In genomic region chr4:140761601-140762000, GRCm38 (mm10) we compare ENCODE assay signal across 37 mouse cellular contexts. TPM values are rescaled to one million over a fixed set of nuclear protein-coding genes. Genes with fewer than 3 reads are reported as not detected.
"Had no signal": no experiment of that assay in that cellular context is flagged by ENCODE, and none has a peak within 500 bp of the region (broad histone marks: within the 10 kb centered on the region; RNA-seq: fewer than 3 reads in every experiment).

No protein-coding gene starts in this region.

- DNase-seq: gastrocnemius, postnatal 14 days; gastrocnemius, postnatal 36 days; heart, adult 18-20 months; heart, postnatal 4 days; kidney, adult 18-20 months; kidney, adult 8-10 months; kidney, postnatal 10 days; kidney, postnatal 25 days; kidney, postnatal 4 days; liver had no signal

- H3K9ac ChIP-seq: heart, embryonic 12.5 days; heart, embryonic 15.5 days; hindbrain, embryonic 12.5 days; hindbrain, embryonic 14.5 days; intestine, embryonic 15.5 days; limb, embryonic 12.5 days had no signal

- H3K36me3 ChIP-seq: heart, embryonic 10.5 days; heart, embryonic 12.5 days; heart, embryonic 15.5 days; hindbrain, embryonic 10.5 days; hindbrain, embryonic 12.5 days; intestine, embryonic 15.5 days; limb, embryonic 10.5 days; limb, embryonic 12.5 days had no signal

- H3K9me3 ChIP-seq: heart, embryonic 10.5 days; heart, embryonic 12.5 days; heart, embryonic 15.5 days; hindbrain, embryonic 10.5 days; hindbrain, embryonic 12.5 days; intestine, embryonic 15.5 days; limb, embryonic 10.5 days; limb, embryonic 12.5 days had no signal

- H3K27me3 ChIP-seq: heart, embryonic 12.5 days; heart, embryonic 15.5 days; hindbrain, embryonic 12.5 days had no signal

- H3K4me3 ChIP-seq: heart, embryonic 10.5 days; heart, embryonic 12.5 days; heart, embryonic 15.5 days; hindbrain, embryonic 10.5 days; hindbrain, embryonic 12.5 days; intestine, embryonic 15.5 days; layer of hippocampus, adult 2 months; left cerebral cortex, adult 2 months; limb, embryonic 10.5 days; limb, embryonic 12.5 days had no signal

- ATAC-seq: forebrain, embryonic 16.5 days; hindbrain, embryonic 16.5 days; inflammation-experienced regulatory T-cells, adult 6 months; intestine, embryonic 15.5 days; intestine, postnatal 0 days had no signal

- H3K4me1 ChIP-seq: intestine, embryonic 15.5 days had no signal

- H3K4me2 ChIP-seq: heart, embryonic 12.5 days; heart, embryonic 15.5 days; hindbrain, embryonic 12.5 days; hindbrain, embryonic 14.5 days; intestine, embryonic 15.5 days; limb, embryonic 12.5 days had no signal

- H3K27ac ChIP-seq: heart, embryonic 10.5 days; heart, embryonic 15.5 days; hindbrain, embryonic 10.5 days; hindbrain, embryonic 12.5 days; hindbrain, embryonic 14.5 days; intestine, embryonic 15.5 days; layer of hippocampus, adult 2 months; left cerebral cortex, adult 2 months; limb, embryonic 10.5 days; limb, embryonic 12.5 days had no signal

RNA-seq across cellular contexts. Expression of gene Padi4, which starts 12.4 kb away (rescaled TPM):
- total RNA-seq: gastrocnemius, adult 8-10 months; layer of hippocampus, adult 2 months; layer of hippocampus, postnatal 10 days; layer of hippocampus, postnatal 25 days; left cerebral cortex, postnatal 14 days; left cerebral cortex, postnatal 36 days had no signal
- polyA plus RNA-seq: limb, embryonic 12.5 days had no signal

RNA-seq across cellular contexts. Expression of gene Padi6, which starts 19.2 kb away (rescaled TPM):
- total RNA-seq: gastrocnemius, adult 18-20 months; gastrocnemius, adult 8-10 months; gastrocnemius, postnatal 14 days; gastrocnemius, postnatal 36 days; granulocyte monocyte progenitor cell, adult 5-6 weeks; heart, adult 18-20 months; heart, postnatal 25 days; heart, postnatal 4 days; layer of hippocampus, adult 2 months; layer of hippocampus, postnatal 25 days; left cerebral cortex, adult 2 months had no signal
- polyA plus RNA-seq: forebrain, embryonic 16.5 days; heart, embryonic 10.5 days; heart, embryonic 12.5 days; heart, embryonic 15.5 days; heart, postnatal 0 days; hindbrain, embryonic 10.5 days; hindbrain, embryonic 14.5 days; hindbrain, embryonic 16.5 days; inflammation-experienced regulatory T-cells, adult 6 months; intestine, postnatal 0 days; kidney, embryonic 14.5 days; kidney, embryonic 16.5 days; limb, embryonic 10.5 days; limb, embryonic 12.5 days; limb, embryonic 14.5 days had no signal

RNA-seq across cellular contexts. Expression of gene Padi3, which starts 48.8 kb away (rescaled TPM):
- total RNA-seq: layer of hippocampus, adult 2 months; layer of hippocampus, postnatal 25 days; left cerebral cortex, adult 2 months; left cerebral cortex, postnatal 36 days had no signal
- polyA plus RNA-seq: forebrain, embryonic 16.5 days; hindbrain, embryonic 14.5 days; inflammation-experienced regulatory T-cells, adult 6 months had no signal
